Mouse (Mus musculus) bone marrow, adult 2 months (tissue): ENCODE measurements around the gene Smco3. TPM values are rescaled to one million over a fixed set of nuclear protein-coding genes. Genes with fewer than 3 reads are reported as not detected.

Experiments
- H3K27ac ChIP-seq: fragments of 200-500 bp; 2 replicates; pipeline ENCODE4 v1.5.1; 2012; ENCODE audit warnings: low read depth, mild to moderate bottlenecking, control low read depth, inconsistent platforms, low read length; ENCODE audit not compliant: control insufficient read depth, poor library complexity, insufficient read depth
- H3K4me1 ChIP-seq: fragments of 200-500 bp; 2 replicates; pipeline ENCODE4 v1.6.1; 2011; ENCODE audit warnings: low read length; ENCODE audit not compliant: control insufficient read depth, insufficient read depth
- H3K4me3 ChIP-seq: fragments of 200-500 bp; replicated peaks from 2 replicates; pipeline ENCODE3; 2011; ENCODE audit warnings: mild to moderate bottlenecking, low read depth, low read length, control low read depth; ENCODE audit not compliant: control insufficient read depth
- CTCF ChIP-seq: fragments of 200-500 bp; IDR thresholded peaks from 2 replicates; pipeline ENCODE4 v1.5.1; 2011; ENCODE audit warnings: low read length, control low read depth; ENCODE audit not compliant: control insufficient read depth, insufficient read depth
- POLR2A ChIP-seq: fragments of 200-500 bp; IDR thresholded peaks from 2 replicates; pipeline ENCODE4 v1.6.1; 2011; ENCODE audit warnings: low read depth, mild to moderate bottlenecking, control low read depth, low read length, borderline replicate concordance; ENCODE audit not compliant: control insufficient read depth
- WGBS: fragments of 180-500 bp; shearing (Covaris S2); methylation state at CpG from one replicate; pipeline ENCODE4 v1.1.7; 2018; 5-methylcytosine and 5-hydroxymethylcytosine counted together
- polyA plus RNA-seq: library from polyadenylated mRNA; stranded (reverse); fragments of >200 nt; gene quantifications from 2 replicates; pipeline ENCODE4 v1.2.4, GENCODE M21; 2011; ENCODE audit warnings: low replicate concordance; ENCODE audit not compliant: missing spikeins, insufficient read depth, insufficient read length

The Smco3 gene
- polyA plus RNA-seq, 1 experiment = 1.9 TPM

DNA sequence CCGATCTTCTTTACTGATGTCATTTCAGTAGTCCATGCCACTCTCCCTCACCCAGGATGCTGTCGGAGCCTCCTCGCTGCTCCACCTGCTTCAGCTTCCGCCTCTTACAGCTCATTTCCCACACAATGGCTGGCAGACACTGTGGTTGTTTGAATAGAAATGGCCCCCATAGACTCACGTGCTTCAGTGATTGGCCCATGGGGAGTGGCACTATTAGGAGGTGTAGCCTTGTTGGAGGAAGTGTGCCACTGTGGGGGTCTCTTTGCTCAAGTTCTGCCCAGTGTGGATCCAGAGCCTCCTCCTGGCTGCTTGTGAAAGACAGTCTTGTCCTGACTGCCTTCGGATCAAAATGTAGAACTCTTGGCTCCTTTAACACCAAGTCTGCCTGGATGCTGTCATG lies 39.4 kb downstream of the Smco3 start:
- no peak for TF ChIP-seq POLR2A
- TF ChIP-seq CTCF = no peak
- Histone ChIP-seq H3K4me3 (no peak overlapping the region), H3K27ac (no peak overlapping the region), H3K4me1 (no peaks in the 10 kb centered on the region; the same call in 1 of the 2 replicates)
- 82% methylated on average over 6 of the region's 6 CpGs for WGBS

DNA sequence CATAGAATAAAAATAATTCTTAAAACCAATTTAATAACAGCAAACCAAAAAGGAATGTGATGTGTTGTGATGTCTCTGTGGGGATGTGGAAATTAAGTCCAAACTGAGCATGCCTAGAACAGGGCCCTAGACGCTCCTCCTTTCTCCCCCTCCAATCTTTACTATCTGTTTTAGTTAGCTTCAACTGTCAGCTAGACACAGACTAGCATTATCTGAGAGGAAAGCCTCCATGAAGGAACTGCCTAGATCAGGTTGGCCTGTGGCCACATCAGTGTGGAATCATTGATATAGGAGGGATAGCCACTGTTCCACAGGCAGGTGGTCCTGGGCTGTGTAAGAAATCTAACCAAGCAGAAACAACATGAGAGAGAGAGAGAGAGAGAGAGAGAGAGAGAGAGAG lies 40.1 kb downstream of the Smco3 start:
- TF ChIP-seq CTCF = no peak
- no peak for TF ChIP-seq POLR2A
- H3K4me3 ChIP-seq = no peak overlapping the region
- H3K4me1 ChIP-seq = no peaks in the 10 kb centered on the region; the same call in 1 of the 2 replicates
- no peak overlapping the region for H3K27ac ChIP-seq
- 59% methylated on average over 1 of the region's 1 CpGs for WGBS

DNA sequence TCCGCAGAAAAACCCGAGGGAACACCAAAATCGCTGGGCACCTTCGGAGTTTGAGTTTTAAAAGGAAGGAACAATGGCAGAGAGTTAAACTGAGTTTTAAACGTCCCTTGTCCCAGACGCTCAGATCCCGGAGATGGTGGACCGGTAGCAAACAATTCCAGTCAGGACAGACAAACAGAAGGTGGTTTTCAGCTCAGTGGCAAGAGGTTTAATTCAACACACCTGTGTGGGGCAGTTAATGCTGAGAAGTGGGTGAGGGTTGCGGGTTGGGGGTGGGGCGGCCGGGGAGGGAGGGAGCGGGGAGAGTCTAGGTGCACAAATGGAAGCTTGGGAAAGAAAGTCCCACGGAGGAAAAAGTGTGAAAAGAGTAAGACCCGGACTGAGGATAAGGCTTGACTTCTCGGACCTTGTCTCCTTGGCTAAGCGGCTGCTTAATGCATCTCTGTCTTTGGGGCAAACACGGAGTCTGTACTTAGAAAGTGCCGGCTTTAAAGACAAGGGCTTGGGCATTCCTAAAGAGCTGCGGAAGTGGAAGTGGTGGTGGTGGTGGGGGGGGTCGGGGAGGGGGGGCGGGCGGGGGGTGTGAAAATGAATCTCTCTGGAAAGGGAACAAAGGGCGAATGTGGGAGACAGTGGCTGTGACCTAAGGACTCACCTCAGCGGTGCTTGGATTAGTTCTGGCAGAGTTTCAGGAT lies 41.3 kb downstream of the Smco3 start:
- Histone ChIP-seq H3K4me1 (no peaks in the 10 kb centered on the region; the same call in 1 of the 2 replicates), H3K27ac (no peak overlapping the region), H3K4me3 (no peak overlapping the region)
- 1% methylated on average over 24 of the region's 24 CpGs for WGBS
- TF ChIP-seq POLR2A (no peak), CTCF (no peak)

DNA sequence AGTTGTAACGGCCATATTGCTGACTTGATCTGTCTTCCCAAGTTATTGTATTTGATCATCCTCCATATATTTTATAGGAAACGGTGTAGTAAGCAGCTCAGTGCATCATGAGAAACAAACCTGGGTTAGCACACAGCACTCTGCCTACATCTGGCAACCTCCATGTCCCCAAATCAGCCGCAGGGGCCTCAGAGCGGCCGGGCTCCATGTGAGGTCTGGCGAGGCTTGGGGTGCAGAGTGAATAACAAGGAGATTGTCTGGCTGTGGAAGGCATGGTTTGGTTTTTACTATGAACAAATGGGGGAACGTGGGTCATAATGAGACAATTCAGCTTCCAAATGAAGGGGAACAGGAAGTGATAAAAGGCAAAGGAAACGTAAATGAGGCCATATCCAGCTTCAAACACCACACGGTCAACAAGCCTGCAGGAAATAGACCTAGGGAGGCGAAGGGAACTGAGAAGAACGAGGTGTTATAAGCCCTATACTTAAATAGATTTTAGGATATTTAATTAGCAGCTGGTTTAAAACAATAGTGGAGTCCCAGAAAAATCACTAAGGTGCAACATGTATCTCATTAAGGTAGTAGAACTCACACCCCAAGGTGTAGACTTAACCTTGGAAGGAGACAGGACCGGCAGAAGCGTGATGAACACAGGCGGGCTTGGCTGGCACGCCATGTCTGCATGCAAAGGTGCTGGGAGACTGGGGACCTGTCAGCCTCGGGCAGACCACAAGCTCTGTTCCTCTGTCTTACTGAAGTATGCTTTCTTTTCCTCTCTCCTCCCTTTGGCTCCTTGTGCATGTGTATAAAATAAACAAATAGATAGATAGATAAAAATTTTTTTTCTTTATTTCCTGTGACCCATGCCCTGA lies 42.1 kb downstream of the Smco3 start:
- 27% methylated on average over 16 of the region's 16 CpGs for WGBS
- H3K27ac ChIP-seq = no peak overlapping the region
- TF ChIP-seq CTCF = no peak
- no peak for TF ChIP-seq POLR2A
- H3K4me1 ChIP-seq = no peaks in the 10 kb centered on the region; the same call in 1 of the 2 replicates
- H3K4me3 ChIP-seq = no peak overlapping the region

DNA sequence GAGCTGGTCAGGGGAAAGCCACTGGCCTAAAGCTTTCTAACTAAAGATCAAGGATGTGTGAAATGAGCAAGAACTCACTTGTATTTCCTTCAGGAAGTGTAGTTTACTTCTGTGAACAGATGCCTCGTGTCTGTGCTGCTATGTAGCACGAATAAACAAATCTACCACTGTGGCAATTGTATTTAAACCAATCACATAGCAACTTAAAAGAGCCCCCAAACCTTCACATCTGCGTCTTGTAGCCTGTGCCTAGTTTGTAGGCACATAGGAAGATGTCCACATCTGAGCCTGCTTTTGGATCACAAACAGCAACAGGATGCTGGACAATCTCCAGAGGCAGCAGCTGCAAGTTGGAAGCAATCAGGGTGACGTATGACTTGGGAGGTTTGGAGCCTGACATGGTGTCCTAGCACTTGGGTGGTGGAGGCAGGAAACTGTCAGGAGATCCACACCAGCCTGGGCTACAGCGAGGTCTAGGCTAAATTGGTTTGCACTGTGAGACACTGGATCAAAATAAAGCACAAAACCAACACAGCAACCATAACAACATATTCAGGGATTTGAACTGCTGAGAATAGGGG lies 45.8 kb downstream of the Smco3 start:
- H3K4me1 ChIP-seq = peaks cover 1% of the 10 kb centered on the region; the same call in 1 of the 2 replicates

DNA sequence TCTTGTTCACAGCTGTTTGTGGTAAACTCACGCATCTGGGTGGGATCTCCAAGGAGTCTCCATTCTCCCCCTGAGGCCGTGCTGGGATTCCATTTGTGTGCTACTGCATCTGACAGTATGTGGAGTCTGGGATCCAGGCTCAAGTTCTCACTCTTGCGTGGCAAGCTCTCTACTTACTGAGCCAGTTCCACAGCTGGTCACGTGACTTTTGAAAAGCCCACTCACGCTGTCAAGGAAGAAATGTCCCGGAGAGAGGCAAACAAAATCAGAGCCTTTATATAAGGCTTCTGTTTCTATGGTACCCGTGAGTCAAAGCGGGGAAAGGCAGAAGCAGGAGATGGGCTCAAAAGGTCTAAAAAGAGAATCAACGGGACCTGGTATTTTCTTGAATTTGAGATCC lies 52.5 kb downstream of the Smco3 start:
- no peak overlapping the region for H3K4me3 ChIP-seq
- H3K27ac ChIP-seq = no peak overlapping the region
- WGBS = 85% methylated on average over 9 of the region's 9 CpGs
- TF ChIP-seq CTCF (no peak), POLR2A (no peak)
- H3K4me1 ChIP-seq = peaks cover 1% of the 10 kb centered on the region; the same call in 1 of the 2 replicates

More for the DNA sequence above, 45.8 kb downstream of the Smco3 start:
- no peak overlapping the region for H3K27ac ChIP-seq
- 62% methylated on average over 5 of the region's 5 CpGs for WGBS
- H3K4me3 ChIP-seq = no peak overlapping the region
- no peak for TF ChIP-seq POLR2A
- TF ChIP-seq CTCF = no peak

DNA sequence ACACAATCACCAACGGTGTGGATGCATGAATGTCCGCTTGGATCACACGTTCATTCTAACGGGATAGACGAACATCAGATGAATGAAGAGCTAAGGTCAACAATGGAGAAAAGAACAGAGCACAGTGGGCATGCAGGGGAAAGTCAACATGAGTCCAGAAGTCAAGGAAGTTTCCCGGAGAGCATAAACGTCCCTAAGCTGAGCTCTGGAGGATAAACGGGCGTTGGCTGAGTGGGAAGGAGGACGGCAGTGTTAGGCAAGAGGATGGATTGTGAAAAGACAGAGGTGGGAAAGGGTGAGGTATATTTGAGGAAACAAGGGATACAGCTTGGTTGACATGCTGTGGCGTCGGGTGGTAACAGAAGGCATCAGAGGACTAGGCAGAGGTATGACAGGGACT lies 53.1 kb downstream of the Smco3 start:
- Histone ChIP-seq H3K4me3 (no peak overlapping the region), H3K27ac (no peak overlapping the region), H3K4me1 (peaks cover 1% of the 10 kb centered on the region; the same call in 1 of the 2 replicates)
- TF ChIP-seq CTCF (no peak), POLR2A (no peak)
- whole genome bisulfite sequencing = 71% methylated on average over 12 of the region's 12 CpGs
